Mouse (Mus musculus) c-Kit-positive CD71-negative TER-119-negative erythroid progenitor cells, embryonic 14.5 days (primary cell): ENCODE results near the gene Abcb11.
A peak's percentile ranks its signal among the peaks of the same experiment; 100 is the strongest.

ENCODE experiments used
- DNase-seq: peaks from one replicate; pipeline ENCODE4 v3.0.0-alpha.2; 2013; ENCODE audit warnings: low read depth

Gene Abcb11

DNA sequence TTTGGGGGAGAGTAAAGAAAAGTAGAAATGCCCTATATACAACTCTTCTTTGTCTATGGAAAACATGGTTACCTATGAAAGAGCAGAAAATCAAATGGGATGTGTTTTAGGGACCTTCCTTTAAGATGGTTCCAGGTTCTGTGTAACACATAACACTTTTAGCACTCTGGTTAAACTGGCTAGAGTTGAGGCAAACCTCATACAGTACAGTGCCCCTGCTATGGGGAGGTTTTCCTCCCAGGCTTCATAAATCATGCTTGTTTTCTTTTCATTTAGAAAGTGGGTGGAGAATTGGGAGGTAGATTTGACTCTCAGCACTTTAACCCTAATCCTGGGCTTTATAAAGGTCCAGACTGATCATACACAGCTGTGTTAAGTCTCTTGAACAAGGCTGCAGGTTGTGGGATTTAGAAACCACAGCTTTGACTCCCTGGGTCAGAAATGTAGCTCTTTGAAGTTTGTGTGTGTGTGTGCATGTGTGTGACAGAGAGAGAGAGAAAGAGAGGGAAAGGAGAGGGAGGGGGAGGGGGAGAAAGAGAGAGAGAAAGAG lies 78.3 kb downstream of the Abcb11 start:
- DNase-seq = no peak

DNA sequence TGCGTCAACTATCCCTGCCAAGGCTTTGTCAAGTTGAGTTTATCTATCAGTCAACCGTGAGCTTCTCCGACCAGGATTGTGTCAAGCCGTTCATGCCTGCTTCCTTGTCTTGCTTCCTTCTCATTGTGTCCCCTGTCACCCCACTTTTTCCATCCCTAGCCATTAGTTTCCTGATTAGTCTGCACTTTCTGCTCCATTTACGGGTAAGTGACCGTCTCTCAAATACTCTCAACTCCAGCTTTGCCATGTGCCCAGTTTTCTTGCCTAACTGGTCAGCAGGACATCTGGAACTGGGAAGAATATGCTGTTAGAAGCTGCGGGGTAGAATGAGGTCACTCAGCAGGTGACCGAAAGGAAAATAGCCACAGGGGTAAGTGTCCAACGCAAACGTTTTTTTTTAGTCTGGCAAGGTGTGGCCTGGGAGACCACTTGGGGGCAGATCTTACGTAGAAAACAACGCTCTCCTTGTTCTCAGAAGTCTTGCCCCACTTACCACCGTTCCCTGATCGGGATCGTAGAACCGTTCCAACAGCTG lies 94.1 kb downstream of the Abcb11 start:
- no peak for DNase-seq

DNA sequence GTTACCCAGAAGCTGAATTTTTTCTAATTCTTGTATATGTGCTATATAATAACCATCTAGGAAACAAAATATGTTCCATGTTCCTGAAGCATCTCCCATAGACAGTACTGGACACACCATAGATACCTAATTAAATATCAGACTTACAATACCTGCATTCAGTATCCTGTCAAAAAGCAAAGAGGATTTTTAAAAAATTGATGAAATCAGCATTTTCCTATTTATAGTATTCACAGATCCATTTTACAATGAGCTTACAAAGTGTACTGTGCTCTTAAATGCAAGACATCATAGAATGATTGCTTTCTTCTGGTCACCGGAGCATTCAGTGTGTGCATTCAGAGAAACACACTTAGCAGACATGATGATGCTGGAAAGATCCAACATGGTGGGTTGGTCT lies 95.3 kb downstream of the Abcb11 start:
- no peak for DNase-seq

DNA sequence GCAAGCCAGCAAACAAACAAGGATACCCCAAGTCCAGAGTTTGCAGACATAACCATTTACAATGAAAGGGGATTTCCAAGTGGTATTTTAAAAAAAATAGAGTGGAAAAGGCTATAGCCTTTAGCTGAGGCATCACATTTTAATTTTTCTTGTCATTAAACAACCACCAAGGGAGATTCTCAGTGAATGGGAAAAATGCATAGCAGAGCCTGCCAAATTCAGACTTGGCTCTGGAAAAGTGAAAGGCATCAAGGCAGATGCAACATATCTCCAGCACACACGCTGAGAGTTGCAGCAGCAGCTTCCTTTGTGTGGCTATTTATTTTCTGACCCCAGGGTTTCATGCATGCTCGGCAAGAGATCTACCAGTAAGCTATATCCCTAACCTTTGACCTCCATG lies 97.5 kb downstream of the Abcb11 start:
- DNase-seq = no peak

DNA sequence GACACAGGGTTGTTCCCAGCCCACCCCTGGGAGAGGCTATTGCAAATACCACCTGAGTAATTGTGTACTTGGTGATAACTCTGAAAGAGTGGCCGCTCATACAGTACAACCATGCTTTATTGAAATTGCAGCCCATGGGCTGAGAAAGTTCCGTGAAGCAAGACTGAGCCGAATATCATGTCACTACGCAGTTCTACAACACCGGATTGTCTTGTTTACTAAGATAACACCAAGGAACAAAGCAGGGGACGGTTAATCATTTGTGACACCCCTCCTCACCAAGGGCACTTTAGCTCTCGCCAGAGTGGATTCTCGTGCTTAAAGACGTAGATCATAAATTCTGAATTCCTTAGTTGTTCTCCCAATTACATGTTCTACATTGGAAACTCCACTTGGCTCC lies 103.1 kb downstream of the Abcb11 start:
- DNase-seq = no peak

DNA sequence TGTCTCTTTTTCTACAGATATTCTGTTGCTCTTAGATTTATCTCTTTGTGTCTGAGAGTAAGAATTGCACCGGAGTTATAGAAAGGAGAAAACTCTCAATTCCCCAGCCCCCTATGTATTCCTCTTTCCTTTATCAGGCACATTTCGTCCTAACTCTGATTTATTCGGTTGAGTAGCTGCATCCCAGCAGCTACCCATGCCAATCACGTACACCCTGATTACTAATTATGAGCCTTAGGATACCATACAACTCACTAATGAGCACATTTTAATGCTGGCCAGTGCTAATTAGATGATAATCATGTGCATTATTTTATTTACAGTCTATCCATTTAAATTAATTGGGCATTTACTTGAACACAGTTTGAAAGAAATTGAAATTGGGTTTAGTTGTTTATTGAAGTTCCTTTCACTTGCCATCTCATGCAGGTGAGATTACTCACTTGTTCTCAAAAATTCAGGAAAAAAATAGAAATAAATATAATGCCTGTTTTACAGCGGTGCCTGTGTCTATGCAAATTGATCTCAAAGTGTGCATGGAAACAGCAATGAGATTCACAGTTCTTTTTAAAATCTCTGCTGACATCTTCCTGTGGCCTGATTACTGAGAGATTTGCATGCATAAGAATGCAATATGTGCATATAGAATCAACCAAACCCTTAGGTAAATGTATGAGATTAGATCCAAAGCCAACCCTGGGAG lies 107.3 kb downstream of the Abcb11 start:
- no peak for DNase-seq

DNA sequence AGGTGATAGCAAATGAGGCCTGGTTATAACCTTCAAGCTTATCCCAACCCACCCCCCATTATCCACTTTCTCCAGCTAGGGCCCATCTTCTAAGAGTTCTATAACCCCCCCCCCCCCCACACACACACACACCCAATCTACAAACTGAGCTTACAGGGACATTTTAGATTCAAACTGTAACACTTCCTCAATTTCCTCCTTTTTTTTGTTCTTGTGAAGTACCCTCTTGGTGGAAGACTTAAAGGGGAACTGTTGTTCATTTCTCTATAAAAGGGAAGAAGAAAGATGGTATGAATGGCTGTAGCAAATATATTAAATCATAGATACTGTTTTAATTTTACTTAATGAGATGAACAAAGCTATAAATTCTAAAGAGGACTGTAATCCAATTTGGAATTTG lies 110.3 kb downstream of the Abcb11 start:
- DNase-seq = no peak

DNA sequence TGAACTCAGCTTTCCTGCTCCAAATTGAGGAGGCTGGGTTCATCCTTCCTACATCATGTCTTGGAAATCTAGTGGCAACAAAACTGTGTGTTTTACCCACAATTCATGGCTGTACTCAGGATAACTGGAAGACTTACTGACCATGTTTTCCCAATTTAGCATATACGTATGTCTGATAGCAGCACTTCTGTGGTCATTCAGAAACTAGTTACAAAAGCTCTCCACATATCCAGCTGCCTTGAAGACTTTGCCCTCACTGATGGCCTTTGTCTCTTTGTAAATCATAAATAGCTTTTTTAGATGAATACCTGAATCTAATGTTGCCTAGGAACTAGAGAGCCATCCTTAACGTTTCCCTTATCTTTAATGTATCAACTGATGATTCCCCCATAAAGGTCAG lies 112.3 kb downstream of the Abcb11 start:
- DNase-seq = no peak

DNA sequence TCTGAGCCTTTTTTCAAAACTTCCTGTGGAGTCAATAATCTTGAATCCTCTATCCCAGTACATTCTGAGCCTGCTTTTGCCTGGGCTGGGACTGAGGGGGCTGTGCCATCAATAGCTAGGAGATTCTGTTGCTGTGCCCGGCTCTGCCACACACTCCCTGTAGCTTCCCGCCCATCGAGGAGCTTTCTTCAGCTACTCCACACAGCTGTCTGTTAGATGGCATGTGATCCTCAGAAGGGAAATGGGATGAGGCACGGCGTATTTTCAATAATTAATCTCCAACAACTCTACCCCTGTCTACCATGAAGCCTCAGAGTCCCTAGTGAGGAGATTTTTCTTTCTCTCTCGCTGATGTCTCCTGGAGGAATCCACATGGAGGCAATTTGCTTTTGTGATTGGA lies 113.8 kb downstream of the Abcb11 start:
- no peak for DNase-seq

DNA sequence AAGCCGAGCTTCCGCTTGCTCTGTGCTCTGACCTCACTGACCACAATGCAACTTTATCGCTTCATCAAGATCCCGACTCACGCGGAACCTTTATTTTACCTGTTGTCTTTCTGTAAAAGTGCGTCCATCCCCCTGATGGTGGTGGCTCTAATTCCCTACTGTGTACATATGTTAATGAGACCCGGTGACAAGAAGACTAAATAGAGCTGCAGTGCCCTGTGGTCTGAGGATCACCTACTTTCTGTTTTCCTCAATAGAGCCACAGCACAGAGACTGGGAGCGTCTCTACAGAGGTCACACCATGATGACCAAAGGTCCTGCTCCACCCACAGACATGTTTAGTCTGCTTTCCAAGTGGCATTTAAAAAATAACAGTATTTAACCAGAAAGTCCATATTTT lies 115.5 kb downstream of the Abcb11 start:
- DNase-seq = no peak

DNA sequence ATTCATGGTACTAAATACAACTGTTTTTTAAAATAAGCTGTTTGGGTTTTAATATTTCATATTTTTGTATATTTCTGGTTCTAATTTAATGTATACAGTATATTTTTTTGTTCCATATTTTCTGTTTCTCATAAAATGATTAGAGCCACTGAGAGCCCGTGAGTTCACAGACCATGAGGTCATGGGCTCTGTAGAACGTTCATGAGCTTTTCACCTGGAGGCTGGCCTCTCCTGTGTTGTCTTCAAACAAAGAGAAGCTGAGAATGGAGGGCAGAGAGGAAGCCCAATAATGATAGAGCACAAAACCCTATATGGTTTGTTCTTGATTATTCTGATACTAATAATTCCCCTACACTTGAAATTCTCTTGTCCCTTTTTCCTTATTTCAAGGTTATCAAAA lies 117.7 kb downstream of the Abcb11 start:
- DNase-seq = no peak

DNA sequence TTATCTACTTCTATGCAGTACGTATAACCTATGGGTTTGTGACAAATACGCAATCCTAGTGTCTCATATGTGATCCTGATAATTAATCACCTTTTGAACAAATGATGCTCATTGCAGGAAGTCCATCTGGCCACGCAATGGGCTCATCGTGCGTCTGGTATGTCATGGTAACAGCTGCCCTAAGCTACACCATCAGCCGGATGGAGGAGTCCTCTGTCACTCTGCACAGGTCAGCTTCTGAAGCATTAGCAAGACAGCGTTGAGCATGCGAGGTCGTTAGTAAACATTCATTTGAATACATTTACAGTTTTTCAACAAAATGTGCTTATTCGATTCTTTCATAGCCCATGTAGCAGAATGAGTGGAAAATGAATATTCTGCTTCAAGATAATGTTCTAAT lies 119.6 kb downstream of the Abcb11 start:
- DNase-seq = no peak

DNA sequence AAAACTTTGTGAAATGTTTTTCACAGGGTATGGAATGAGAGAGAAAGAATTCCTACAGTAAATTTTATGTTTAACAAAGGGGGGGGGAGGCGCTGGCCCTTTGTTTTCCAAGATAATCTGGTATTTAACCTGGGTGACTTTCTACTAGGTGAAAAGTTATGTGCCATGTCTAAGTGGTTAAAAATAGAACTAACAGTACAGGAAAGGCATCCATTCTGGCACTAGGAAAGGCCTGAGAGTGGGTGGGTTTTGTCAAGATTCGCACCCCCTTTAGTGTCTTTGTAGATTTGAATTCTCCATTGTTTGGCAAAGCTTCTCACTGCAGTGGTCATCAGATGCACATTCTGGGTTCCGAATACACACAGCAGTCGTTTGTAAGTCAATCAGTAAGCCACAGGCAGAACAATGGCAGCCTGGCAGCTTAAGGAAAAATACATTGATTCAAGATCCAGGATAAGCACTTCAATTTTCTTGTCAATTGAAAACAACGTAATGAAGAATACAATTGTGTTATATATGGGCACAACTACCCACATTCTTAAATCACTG lies 120.5 kb downstream of the Abcb11 start:
- no peak for DNase-seq

DNA sequence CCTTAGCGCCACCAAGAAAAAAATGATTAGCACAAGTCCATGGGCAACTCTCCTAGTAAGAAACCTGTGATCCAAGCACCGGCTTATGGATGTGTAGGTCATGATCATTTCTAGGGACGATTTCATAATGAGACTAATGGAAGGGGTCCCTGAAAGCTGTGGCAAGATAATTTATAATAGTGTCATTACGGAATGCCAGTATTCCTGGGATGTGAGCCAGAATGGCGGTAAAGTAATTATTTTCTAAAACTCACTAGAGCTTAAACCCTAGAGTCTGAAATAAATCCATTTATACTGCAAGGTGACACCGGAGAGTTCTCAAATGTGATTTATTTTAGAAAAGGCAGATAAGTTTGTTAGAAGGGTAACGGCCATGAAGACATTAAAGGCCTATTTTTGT lies 127.2 kb downstream of the Abcb11 start:
- no peak for DNase-seq

DNA sequence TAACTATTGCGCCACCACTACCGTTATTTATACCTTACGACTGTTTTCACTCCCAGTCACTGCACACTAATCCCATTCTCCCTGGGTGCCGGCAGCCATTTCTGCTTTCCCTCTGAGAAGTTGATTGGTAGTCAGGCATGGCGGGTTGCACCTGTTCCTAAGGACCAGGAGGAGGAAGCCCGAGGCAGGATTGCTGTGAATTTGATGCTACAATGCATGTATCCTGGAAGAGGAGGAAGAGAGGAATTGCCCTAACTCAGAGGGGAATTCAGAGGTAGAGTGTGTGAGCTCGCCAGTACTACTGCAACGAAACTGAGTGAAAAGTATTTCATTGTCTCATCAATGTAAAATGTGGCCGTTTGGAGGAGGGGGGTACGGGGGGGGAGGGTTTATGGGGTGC lies 129.8 kb downstream of the Abcb11 start:
- DNase-seq = no peak

DNA sequence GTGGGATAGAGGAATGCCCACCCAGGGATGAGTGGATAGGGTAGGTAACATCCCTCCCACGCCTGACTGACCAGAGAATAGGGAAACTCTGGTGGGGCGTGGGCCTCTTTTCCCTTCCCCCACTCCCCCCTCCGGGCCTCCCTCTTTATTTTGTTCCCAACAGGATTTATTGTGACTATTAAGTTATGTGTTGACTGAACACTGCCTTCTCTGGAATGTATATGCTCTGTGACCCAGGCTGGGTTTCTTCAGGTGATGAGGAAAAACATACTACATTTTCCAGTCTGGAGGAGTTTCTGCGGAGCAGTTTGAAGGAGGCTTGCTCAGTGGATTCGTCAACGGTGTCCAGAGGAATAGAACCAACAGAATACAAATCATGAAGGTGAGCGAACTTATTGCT lies 131.6 kb downstream of the Abcb11 start, which contains the start of gene G6pc2:
Gene G6pc2, plus strand, starts transcription at position 301 of the 400 bp plus-strand sequence.
- no peak for DNase-seq

DNA sequence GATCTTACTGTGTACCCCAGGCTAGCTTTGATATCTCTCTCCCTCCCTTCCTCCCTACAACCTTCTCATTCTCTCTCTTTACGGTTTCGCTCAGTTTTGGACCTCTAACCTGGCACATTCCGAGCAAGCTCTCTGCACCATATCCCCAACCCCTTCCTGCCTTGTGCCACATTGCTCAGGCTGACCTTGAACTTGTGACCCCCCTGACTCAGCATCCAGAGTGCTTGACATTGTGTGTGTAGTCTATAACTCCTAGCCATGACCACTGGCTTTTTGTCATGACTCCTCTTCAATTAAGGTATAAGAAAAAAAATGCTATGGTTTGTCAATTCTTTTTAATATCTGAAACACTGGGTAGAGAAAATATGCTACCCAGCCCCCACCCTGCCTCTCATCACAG lies 132.7 kb downstream of the Abcb11 start:
- no peak for DNase-seq

DNA sequence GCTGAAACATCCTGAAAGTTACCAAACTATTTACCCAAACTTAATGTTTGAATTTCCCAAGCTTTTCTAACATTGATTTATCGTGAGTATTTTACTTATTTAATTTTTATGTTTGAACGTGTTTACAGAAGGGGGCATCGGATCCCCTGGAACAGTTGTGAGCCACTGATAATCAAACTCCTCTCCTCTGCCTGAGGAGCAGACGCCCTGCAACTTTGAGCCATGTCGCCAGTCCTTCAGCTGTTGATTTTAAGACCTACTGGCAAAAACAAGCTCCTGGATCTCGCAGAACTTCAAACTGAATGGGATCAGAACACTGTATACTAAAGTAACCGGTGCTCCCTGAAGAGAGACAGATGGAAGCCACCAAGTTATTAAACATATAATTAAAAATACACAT lies 135.9 kb downstream of the Abcb11 start:
- DNase-seq = no peak

DNA sequence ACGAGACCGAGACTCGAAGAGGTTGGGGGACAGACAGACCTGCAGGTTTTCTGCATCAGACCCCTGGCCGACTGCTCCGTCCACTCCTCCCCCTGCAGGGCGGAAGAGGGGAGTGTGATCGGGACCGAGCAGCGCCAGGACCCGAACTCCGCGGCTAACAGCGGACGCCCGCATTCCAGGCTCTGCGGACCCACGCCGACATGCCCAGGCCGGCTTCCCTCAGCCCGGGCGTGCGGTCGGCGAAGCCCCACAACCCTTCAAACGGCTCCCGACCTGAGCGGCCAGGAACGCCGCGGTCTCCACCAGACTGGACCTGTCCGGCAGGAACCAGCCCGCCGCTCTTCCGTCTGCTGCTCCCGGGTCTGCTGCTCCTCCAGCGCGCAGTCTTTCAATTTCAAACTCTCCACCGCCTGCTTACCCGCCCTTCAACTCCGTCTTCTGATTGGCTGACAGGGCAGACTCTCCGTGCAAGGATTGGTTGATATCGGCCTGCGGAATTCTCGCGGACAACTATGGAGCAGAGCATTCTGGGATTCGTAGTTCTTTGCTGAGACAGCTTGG lies 136.5 kb downstream of the Abcb11 start, which contains the start of gene Spc25:
Gene Spc25, minus strand, starts transcription at position 404 of the 561 bp plus-strand sequence.
- peak; percentile 86 for DNase-seq

DNA sequence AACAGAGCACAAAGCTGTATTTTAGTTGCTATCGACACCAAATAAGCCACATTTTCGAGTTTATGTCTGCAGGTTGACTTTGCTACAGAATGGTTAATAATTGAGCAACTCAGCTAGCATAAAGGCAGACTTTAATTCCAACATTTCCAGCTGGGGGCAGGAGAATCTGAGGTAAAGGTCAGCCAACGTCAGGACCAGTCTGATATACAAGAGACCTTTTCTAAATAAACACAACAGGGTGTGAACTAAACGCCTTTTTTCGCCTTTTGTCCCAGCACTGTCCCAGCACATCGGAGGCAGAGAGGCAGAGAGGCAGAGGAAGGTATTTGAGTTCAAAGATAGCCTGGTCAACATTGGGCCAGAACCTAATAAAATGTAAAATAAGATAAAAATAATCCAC lies 137.2 kb downstream of the Abcb11 start:
- DNase-seq = no peak

DNA sequence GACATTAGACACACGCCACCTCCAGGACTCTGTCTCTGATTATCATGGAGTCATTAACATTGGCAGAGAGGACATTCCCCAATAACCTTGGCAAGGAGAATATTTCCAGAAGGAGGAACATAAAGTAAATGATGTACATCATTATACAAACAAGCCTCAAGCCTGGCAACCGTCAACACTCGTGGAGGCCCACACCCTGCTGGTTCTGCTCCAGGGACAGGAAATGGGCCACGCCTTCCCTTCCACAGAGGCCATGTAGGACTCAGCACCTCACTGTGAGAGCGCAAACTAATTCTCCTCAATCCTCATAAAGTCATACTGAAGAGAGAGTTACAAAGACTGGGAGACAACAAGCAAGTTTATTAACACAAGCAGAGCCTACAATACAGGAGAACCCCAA lies 148.9 kb downstream of the Abcb11 start:
- DNase-seq = no peak

DNA sequence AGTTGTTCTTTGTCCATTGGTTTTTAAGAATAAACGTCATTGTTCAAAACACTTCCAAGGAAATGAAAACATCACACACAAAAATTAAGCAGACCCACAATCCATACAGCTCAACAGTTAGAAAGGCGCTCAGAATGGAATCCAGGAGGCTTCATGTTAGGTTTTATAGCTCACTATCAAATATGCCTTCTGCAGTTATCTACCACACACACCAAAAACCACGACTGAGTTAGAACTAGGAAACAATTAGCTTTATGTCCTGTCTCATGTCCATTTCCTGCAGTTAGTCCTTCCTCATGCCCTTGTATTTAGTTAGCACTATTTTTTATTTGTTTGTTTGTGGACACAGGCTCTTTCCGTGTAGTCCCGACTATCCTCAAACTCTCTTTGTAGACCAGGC lies 151.4 kb downstream of the Abcb11 start:
- DNase-seq = no peak

DNA sequence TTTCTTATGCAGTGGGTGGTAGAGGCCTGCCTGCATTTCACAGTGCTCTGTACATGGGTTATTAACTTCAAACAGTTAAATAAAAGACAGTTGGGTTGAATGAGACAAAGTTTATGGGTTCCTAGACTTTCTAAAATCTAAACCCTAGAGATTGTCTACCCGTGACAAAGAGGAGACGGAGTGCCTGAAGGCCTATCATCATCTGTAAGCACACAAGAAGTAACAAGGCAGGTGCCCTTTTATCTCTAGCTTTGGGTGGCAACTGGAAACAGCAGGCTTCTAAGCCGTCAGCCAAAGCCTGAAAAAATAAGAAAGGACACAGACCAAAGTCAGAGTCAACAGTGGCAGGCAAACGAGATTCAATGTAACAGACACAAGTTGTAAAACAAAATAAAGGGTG lies 153.2 kb downstream of the Abcb11 start:
- DNase-seq = no peak
